Mouse (Mus musculus) retina, embryonic 14.5 days (tissue): Measurements from ENCODE around the gene Ppil4.
A peak's percentile ranks its signal among the peaks of the same experiment; 100 is the strongest.

Experiments
- DNase-seq: peaks from one replicate; pipeline ENCODE4 v3.0.0-alpha.2; 2015; ENCODE audit warnings: low spot score

The Ppil4 gene

DNA sequence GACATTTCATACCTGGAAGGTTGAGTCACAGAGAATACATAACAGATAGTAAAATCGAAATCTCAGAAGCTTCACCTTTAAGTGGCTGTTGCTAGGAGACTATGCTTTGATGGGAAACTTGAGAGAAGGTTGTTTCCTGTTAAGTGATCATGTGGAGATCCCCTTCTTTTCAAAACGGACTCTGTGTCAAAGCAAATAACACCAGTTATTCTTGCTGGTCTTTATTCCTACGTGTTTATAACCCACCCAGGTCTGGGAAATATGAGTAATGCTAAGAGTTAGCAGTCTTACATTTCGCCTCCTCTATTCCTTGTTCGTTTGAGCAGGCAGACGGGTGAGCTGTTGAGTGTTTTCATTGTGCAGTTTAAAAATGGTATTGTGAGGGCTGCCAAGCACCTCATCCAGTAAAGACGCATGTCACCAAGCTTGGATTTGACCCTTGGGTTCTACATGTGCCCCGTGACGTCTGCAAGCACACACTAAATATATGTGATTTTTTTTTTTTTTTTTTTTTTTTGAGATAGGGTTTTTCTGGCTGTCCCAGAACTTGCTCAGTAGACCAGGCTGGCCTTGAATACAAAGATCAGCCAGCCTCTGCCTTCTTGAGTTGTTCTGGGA lies 32.1 kb downstream of the Ppil4 start:
- DNase-seq = no peak

DNA sequence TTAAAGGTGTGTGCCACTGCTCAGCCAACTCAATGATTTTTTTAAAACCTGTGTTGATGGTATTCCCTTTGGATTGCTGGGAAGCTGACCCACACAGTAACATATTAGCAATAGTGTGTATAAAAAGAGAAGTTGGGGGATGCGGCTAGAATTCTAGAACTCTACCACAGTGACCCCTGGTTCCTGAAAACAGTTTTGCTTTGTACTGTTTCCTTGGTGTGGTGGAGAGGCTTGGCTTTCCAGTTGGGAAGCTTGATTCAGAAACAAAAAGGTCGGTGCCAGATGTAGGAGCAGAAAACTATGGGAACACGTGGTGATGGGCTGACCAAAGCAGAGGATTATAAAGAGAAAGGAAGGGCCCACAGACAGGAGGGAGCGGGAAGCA lies 32.6 kb downstream of the Ppil4 start:
- no peak for DNase-seq

DNA sequence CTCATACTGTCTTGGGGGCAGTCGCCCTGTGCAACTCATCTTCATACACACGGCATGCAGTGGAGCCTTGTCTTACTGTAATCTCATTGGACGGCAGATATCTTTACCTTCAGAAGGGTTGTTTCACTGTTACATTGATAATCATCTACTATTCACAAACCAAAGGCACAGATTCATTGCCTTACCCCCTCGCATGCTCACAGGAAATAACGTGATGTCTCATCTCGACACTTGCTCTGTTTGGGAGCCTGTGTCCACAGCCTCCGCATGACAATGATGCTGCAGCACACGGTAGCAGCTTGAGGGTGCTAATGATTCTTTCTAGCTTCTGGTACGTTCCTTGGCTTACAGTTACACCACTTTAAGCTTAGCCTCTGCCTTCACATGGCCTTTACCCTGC lies 33.4 kb downstream of the Ppil4 start:
- no peak for DNase-seq

DNA sequence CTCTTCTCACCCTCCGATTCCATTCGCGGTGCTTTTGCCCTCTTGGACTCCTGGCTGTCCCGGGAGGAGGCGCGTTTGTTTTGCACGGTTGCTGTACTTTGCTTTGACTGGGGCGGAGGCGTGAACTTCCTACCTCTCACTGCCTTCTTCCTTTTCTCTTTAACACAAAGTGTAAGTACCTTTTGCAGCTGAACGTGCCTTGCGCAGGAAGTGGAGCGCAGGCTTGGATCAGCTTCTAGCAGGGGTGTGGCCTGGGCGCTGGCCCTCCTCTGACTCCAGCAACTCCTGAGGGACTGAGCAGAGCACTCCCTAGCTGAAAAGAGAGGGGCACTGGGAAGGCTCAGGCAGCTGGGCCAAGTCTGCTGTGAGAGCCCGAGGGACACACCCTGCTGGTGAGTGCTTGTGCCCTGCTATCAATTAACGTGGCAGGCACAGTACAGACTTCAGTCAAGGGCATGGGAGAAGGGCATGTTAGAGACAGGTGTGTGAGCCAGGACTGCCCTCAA lies 39.5 kb downstream of the Ppil4 start, which contains the start of gene Zc3h12d:
Gene Zc3h12d, plus strand, starts transcription at position 300 of the 506 bp plus-strand sequence.
- peak; percentile 16 for DNase-seq

DNA sequence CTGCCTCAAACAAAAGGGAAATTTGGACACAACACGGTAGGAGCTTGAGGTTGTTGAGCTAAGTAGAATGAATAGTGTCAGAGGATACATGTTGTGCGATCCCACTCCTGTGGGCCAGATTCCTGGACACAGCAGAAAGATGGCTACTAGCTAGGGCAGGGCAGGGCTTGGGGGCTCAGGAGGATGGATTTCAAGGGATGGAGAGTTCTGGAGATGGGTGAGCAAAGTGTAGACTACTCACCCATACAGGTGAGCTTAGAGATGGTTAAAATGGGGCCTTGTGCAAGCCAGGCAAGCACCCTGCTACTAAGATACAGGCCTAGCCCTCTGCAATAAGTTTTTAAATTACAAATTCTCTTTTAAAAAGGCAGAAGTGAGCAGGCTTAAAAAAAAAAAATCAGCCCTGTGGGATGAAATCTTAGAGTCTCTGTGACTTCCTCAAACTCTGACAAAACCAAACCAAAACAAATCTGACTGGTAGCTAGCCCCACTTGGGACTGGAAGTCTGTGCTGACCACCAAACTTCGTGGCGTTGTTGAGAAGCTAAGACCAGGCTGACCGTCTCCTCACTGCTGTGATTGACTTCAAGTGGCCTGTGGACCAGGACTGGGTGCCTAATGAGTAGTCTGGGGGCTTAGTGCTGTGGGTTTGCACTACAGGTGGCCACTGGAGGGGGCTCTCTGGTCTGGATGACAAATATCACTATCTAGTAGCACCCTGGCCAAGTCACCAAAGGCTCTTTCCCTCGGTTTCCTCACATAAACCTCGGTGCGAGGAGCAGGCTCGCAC lies 40.9 kb downstream of the Ppil4 start:
- DNase-seq = no peak

DNA sequence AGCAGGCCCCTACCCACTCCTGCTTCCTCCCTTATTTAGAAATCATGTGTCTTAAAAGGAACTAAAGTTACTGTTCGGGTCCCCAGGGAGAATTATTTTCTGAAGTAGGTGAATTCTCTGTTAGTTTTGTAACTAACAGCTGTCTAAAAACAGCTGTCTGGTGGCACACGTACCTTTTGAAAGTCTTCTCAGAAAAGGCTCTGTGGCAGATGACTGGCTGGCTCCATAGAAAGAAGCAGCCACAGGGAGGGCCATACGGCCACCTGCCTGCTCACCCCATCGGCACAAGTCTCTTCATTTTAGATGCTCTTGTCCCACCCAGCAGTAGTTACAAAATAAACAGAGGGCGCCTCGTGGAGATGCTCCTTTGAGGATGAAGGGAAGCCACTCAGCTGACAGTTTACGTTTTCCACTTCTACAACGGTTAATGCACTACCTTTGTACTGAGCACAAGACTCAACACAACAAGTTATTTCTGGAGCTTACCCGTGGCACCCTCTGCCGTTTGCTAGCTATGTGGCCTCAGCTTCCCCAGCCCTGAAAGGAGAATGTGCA lies 42.1 kb downstream of the Ppil4 start:
- no peak for DNase-seq

DNA sequence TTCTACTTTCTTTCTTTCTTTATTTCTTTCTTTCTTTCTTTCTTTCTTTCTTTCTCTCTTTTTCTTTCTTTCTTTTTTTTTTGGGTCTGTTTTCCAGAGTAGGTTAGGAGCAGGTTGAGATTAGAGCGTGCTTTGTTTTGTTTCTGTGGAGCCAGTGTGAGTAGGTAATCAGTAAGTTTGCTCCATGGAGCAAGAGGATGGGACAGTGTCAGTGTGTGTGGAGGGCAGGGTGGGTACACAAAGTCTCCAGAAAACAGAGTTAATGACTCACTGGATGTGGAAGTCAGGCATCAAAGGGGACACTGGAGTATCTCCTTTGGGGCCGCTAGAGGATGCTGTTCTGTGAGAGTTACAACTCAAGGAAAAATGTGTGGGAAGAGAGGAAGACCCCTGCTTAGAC lies 44.2 kb downstream of the Ppil4 start:
- no peak for DNase-seq

DNA sequence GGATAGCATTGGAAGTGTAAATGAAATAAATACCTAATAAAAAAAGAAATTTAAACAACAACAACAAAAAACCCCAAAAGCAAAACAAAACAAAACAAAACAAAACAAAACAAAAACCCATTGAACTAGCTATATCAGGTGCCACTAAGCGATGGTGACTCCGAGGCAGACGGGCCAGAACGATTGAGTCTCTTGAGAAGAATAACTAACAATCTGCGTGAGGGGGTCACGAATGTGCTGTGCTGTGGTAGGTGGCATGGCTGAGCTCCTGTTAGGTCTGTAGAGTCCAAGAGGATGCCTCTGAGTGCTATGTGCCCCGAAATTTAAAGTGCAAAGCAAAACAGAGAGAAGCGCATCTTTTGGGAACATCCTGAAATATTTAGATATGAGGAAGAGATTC lies 44.8 kb downstream of the Ppil4 start:
- DNase-seq = no peak

DNA sequence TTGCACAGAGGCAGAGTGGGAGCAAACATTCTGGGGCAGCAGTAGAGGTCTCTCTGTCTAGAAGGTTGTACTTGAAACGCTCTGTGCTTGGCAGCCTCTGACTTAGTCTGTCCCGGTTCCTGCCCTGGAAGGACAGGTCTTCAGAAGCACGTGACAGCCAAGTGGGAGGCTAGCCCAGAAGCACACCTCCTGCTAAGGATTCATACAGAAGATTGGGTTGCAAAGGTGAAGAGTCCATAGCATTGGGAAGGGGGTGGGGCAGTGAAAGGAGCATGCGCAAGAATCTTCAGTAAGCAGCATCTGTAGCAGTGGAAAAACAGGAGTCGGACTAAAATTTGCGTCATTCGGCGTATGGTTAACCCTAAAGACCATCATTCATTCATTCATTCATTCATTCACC lies 45.3 kb downstream of the Ppil4 start:
- DNase-seq = no peak

DNA sequence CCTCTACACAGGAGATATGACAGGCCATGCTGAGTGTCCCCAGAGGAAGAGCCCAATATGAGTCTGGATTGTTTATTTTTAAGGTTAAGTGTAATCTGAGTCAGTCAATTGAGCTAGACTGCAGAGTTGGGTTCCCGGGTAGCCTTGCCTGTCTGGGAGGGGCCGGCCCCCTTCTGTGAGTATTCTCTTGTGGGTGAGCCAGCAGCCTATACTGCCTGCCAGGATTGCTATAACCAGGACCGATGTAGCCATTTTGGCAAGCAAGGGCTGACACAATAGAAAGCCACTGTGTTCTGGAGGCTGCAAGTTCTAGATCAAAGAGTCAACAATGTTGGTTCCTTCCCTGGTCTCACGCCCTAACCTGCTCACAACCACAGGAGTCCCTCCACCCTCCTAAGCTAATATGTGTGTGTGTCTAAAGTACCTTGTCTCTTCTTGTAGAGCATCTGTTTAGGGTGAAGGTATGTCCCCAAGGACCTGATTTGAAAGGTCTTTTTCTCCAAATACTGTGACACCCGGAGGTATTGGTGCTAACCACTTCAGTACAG lies 46.3 kb downstream of the Ppil4 start:
- DNase-seq = no peak

DNA sequence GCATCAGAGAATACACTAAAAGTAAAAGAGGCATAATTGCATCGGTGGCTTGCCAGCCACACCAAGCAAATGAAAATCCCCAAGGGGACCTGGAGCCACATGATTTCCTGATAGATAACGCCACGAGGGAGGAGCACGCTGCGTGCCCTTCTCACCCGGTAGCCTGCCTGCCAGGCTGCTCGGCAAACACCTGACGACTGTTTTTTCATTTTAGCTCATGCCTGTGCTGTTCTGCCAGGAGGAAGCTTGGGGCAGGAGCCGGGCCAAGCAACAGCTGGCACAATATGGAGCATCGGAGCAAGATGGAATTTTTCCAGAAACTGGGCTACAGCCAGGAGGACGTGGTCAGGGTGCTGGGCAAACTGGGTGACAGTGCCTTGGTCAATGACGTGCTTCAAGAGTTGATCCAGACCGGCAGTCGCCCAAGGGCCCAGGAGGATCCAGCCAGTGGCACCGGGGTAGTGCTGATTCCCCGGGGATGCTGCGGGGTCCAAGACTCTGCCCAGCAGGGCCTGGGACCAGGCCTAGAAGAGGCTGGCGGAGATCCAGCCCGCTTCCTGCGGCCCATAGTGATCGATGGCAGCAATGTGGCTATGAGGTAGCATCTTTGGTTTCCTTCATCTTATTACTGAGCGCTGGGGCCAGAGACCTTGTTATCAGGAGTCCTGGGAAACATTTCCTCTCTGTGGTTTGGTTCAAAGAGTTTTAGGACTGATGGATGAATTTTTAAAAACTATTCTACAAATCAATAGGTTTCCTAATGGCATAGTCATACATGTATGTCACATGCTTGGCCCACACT lies 47.1 kb downstream of the Ppil4 start:
- no peak for DNase-seq

DNA sequence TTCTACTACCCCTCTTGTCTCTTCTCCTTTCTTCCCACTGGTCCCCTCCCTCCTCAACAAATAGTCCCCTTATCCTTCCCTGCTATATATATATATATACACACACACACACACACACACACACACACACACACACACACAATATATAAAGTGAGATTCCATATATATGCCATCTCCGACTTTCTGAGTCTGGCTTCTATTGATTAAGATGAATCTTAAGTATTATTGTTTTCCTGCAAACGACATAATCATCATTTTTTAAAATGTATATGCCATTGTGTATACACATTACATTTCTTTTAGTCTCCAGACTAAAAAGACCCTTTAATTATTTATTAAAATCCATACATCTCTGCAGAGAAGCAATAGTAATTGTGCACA lies 47.7 kb downstream of the Ppil4 start:
- DNase-seq = no peak

DNA sequence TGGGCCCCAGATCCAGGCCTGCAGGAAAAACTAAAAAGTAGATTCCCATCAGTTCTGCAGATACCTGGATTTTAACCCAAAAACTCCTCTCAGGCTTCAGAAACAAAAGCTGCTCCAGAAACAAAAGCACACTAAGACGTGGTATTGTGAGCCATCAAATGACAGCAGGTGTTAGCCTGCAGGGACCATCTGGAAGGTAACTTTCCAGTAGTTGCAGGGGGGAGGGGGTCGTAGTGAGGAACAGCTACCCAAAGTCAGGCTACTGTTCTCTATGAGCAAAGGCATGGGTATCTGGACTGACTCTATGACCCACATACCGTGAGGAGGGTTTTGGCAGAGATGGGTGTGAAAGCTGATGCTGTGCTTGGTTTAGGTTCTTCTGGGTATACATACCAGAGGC lies 48.1 kb downstream of the Ppil4 start:
- no peak for DNase-seq

DNA sequence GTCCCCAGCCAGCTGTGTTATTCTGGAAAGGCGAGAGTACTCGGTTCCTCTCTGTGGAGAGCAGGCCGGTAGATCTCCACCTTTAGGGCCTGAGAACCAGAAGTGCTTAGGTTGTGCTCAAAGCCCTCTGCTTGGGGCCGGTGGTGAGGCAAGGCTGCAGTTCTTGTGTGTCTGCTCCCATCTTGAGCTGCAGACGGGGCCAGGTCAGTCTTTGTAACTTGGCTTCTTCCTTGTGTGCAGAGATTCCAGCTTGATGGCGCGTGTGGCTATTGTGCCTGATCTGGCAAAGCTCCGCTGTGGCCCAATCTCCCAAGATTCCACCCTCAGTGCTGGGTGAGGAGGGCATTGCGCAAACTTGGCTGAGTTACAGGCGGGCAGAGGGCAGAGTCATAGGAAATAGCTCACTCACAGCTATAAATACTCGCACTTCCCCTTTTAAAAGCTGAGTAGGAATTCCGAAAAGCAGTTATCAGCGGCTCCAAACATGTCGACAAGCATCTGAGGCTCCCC lies 48.9 kb downstream of the Ppil4 start:
- DNase-seq = no peak

DNA sequence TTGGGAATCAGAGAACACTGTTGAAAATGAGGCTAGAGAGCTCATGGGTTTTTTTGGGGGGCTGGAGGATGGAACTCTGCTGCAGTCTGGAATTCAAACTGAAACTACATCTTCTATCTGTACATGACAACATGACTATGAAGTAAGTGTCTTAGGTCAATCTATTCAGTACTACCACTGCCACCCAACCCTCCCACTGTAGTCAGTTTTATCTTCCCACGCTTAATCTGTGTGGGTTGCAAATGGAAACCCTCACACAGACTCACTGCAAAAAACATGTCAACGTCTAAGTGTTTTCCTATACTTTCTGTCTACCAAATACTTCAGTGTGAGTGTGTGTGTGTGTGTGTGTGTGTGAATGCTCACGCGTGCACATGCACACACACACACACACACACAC lies 50.5 kb downstream of the Ppil4 start:
- no peak for DNase-seq

DNA sequence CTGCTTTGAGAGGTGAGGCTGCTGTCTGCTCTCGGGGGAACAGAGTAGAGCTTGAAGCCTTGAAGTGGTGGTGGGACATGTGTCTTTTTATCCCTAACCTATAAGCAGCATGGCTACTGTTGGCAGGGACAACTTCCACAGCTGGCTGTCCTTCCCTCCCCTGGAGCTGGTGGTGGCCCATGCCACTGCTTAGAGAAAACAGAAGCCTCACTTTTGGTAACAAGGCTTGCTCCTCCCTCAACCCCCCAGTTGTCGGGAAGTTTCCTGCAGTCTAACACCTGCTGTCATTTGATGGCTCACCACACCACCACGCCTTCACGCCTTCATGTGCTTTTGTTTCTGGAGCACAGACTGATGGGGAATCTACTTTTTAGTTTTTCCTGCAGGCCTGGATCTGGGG lies 51.5 kb downstream of the Ppil4 start:
- no peak for DNase-seq

DNA sequence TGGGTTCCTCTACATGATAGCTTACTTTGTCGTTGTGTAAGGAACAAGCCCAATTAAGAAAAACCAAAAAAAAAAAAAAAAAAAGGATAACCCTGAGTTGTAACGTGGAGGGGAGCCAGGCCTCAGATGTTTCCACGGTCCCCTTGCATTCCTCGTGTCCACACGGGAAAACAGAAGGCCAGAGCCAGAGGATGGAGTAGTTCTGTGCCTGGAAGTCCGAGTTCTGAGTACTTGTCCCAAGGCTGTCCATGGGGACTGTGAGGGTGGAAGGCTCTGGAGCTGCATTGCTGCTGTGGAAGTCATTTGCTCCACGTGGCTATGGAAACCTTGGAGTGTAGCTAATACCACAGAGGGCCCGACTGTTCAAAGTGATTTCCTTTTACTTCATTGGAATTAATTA lies 52.4 kb downstream of the Ppil4 start:
- no peak for DNase-seq

DNA sequence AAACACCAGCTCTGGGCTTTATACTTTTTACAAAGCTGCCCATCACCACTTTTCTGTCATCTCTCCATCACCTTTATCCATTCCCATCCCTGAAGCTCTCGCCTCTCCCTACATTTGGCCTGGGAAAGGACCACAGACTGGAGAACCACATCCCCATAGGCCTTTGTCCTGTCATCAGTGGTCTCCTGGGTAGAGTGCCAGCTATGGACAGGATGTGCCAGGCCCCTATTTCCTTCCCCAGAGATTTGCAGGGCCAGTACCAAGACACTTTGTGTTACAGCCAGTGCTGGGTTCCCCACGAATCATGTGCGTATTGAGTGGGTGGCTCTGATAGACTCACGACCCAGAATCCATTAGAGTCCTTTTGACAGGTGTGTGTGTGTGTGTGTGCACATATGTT lies 53.3 kb downstream of the Ppil4 start:
- no peak for DNase-seq

DNA sequence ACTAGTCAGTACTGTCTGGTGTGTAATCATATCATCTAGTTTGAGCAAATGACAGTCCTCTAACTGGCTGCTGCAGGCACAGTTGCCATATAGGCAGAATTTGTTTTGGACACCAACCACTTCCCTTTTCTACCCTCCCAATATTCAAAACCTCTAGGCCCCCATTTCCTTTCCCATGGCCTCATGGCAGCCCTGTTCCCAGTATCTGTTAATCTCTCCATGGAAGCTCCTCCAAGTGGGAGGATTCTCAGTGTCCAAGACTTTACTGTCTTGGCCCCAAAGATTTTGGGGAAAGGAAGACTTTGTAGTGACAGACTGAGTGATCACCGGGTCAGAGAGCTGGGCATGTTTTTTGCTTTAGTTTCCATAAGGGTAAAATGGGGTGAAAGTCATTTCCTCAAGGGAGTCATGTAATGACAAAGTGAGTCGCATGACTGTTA lies 54.5 kb downstream of the Ppil4 start:
- DNase-seq = no peak

DNA sequence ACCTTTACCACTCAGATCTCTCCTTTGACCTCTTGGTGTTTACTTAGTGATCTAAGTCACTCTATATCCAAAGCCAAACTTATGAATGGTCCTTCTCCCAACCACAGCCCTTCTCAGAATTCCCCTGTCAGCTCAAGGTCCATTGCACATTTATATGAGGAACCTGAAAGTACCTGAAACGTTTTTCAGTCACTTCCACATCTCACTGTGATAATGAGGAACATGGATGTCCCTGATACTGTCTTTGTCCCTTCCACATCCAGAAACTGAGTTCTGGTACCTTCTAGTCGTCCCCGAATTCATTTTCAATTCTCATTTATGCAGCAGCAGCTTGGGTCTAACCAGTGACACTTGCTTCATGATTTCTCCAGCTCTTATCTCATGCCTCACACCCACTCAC lies 59.2 kb downstream of the Ppil4 start:
- no peak for DNase-seq

DNA sequence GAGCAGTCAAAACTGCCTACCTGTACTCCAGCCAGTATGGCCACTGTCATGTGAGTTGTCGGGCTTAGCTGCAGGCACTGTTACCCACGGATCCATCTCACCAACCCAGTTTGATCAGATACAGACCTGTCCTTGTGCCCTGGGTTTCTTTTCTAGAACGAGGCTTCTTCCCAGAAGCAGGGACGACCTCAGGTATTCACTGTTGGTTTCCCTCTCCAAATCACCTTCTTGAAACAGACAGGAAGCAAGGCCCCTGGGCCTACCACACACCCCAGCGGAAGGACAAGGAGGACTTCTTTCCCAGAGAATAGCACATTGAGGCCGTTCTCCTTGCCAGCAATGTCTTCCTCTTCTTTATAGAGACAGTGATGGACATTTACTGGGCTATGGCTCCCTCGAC lies 67.8 kb downstream of the Ppil4 start:
- DNase-seq = no peak
